Mouse (Mus musculus) liver, adult 2 months (tissue): ENCODE data around the gene Hid1. TPM values are rescaled to one million over a fixed set of nuclear protein-coding genes. Genes with fewer than 3 reads are reported as not detected.

Source experiments
- DNase-seq: peaks from one replicate; pipeline ENCODE4 v3.0.0-alpha.2; 2011; ENCODE audit warnings: low read depth, low spot score; ENCODE audit errors: extremely low read depth
- H3K27ac ChIP-seq: fragments of 200-500 bp; replicated peaks from 2 replicates; pipeline ENCODE4 v1.5.1; 2012; ENCODE audit warnings: low read depth, mild to moderate bottlenecking, control low read depth, inconsistent platforms, low read length; ENCODE audit not compliant: insufficient read depth
- H3K27me3 ChIP-seq: fragments of 200-500 bp; 2 replicates; pipeline ENCODE4 v1.6.1; 2012; ENCODE audit warnings: mild to moderate bottlenecking, moderate library complexity, low read length, inconsistent platforms; ENCODE audit not compliant: control insufficient read depth, insufficient read depth
- H3K36me3 ChIP-seq: fragments of 200-500 bp; 2 replicates; pipeline ENCODE4 v1.6.1; 2012; ENCODE audit warnings: low read length, inconsistent platforms; ENCODE audit not compliant: control insufficient read depth, insufficient read depth
- H3K4me1 ChIP-seq: fragments of 200-500 bp; 2 replicates; pipeline ENCODE4 v1.6.1; 2011; ENCODE audit warnings: low read length; ENCODE audit not compliant: control insufficient read depth, insufficient read depth
- H3K4me3 ChIP-seq: fragments of 200-500 bp; 2 replicates; pipeline ENCODE4 v1.5.1; 2011; ENCODE audit warnings: low read depth, mild to moderate bottlenecking, control low read depth, low read length, moderate library complexity; ENCODE audit not compliant: insufficient read depth
- H3K79me2 ChIP-seq: fragments of 200-500 bp; 2 replicates; pipeline ENCODE4 v1.6.1; 2012; ENCODE audit warnings: inconsistent platforms, mild to moderate bottlenecking, low read length, moderate library complexity; ENCODE audit not compliant: control insufficient read depth, insufficient read depth
- H3K9ac ChIP-seq: fragments of 200-500 bp; 2 replicates; pipeline ENCODE4 v1.6.1; 2012; ENCODE audit warnings: low read depth, mild to moderate bottlenecking, control low read depth, inconsistent platforms, low read length
- CTCF ChIP-seq: fragments of 200-500 bp; IDR thresholded peaks from 2 replicates; pipeline ENCODE4 v1.5.1; 2011; ENCODE audit warnings: low read depth, low read length, control low read depth
- POLR2A ChIP-seq: fragments of 200-500 bp; IDR thresholded peaks from 2 replicates; pipeline ENCODE4 v1.6.1; 2011; ENCODE audit warnings: low read length, control low read depth; ENCODE audit not compliant: insufficient read depth; ENCODE audit errors: extremely low read depth
- WGBS: fragments of 180-500 bp; shearing (Covaris S2); methylation state at CpG from one replicate; pipeline ENCODE4 v1.1.7; 2018; 5-methylcytosine and 5-hydroxymethylcytosine counted together
- polyA plus RNA-seq: library from polyadenylated mRNA; depleted of rRNA; stranded (reverse); fragments of >200 nt; gene quantifications from 2 replicates; pipeline ENCODE4 v1.2.3, GENCODE M21; 2012
- total RNA-seq: library from RNA; depleted of rRNA; stranded (reverse); fragments of >200 nt; gene quantifications from 2 replicates; pipeline ENCODE4 v1.2.3, GENCODE M21; 2014

Hid1 gene
- total and polyA plus RNA-seq, 2 experiments, result 0.55 to 3.1 TPM

GRCm38 (mm10) chr11:115334531-115334930, 33.0 kb downstream of the Hid1 start, which contains the start of gene Otop3:
TSS of gene Otop3 (plus strand) at chr11:115334731.
- Histone ChIP-seq H3K27ac (no peak within 1 kb of the TSS), H3K79me2 (no peaks in the 10 kb centered on the region), H3K9ac (no peak within 1 kb of the TSS), H3K4me3 (no peak within 1 kb of the TSS), H3K27me3 (peaks cover 6% of the 10 kb centered on the region; the same call in 1 of the 2 replicates), H3K4me1 (peaks cover 6% of the 10 kb centered on the region; the same call in 1 of the 2 replicates), H3K36me3 (no peaks in the 10 kb centered on the region)
- no peak for TF ChIP-seq CTCF
- no peak for TF ChIP-seq POLR2A
- no peak for DNase-seq
- WGBS, result 6% methylated on average over 29 of the region's 29 CpGs

- Histone ChIP-seq H3K9ac (no peak overlapping the region), H3K4me1 (no peaks in the 10 kb centered on the region), H3K27ac (no peak overlapping the region), H3K79me2 (no peaks in the 10 kb centered on the region), H3K36me3 (no peaks in the 10 kb centered on the region), H3K4me3 (no peak overlapping the region), H3K27me3 (no peaks in the 10 kb centered on the region; the same call in 1 of the 2 replicates)
- DNase-seq, result no peak
- 66% methylated on average over 15 of the region's 15 CpGs for WGBS
- TF ChIP-seq POLR2A (no peak), CTCF (peak; percentile 29; the same call in 1 of the 2 replicates)
Observed at GRCm38 (mm10) chr11:115329339-115329738, 38.2 kb downstream of the Hid1 start.

GRCm38 (mm10) chr11:115326730-115327129, 40.8 kb downstream of the Hid1 start:
- Histone ChIP-seq H3K79me2 (no peaks in the 10 kb centered on the region), H3K36me3 (no peaks in the 10 kb centered on the region), H3K27me3 (peaks cover 13% of the 10 kb centered on the region), H3K4me1 (no peaks in the 10 kb centered on the region), H3K9ac (no peak overlapping the region), H3K27ac (no peak overlapping the region), H3K4me3 (no peak overlapping the region)
- DNase-seq, result no peak
- 79% methylated on average over 7 of the region's 7 CpGs for WGBS
- TF ChIP-seq POLR2A, result no peak
- no peak for TF ChIP-seq CTCF

- no peaks in the 10 kb centered on the region for H3K4me1 ChIP-seq
- no peaks in the 10 kb centered on the region for H3K36me3 ChIP-seq
- WGBS, result 14% methylated on average over 32 of the region's 32 CpGs
- TF ChIP-seq POLR2A (no peak), CTCF (no peak)
- H3K4me3 ChIP-seq, result no peak overlapping the region
- H3K27ac ChIP-seq, result no peak overlapping the region
- H3K9ac ChIP-seq, result no peak overlapping the region
- DNase-seq, result no peak
- no peaks in the 10 kb centered on the region for H3K79me2 ChIP-seq
- H3K27me3 ChIP-seq, result peaks cover 22% of the 10 kb centered on the region
Observed at GRCm38 (mm10) chr11:115323354-115323753, 44.2 kb downstream of the Hid1 start.

GRCm38 (mm10) chr11:115321906-115322693, 45.5 kb downstream of the Hid1 start, which contains the start of gene Ush1g:
TSS of gene Ush1g (minus strand) at chr11:115322041.
- H3K79me2 ChIP-seq, result no peaks in the 10 kb centered on the region
- 9% methylated on average over 34 of the region's 35 CpGs for WGBS
- H3K36me3 ChIP-seq, result no peaks in the 10 kb centered on the region
- no peaks in the 10 kb centered on the region for H3K4me1 ChIP-seq
- H3K27ac ChIP-seq, result no peak within 1 kb of the TSS
- peak within 1 kb of the TSS; percentile 22; the same call in 1 of the 2 replicates for H3K9ac ChIP-seq
- TF ChIP-seq POLR2A (no peak), CTCF (peak; percentile 82)
- peak within 1 kb of the TSS; percentile 50 for H3K4me3 ChIP-seq
- DNase-seq, result peak; percentile 17
- peaks cover 22% of the 10 kb centered on the region for H3K27me3 ChIP-seq
